Mouse (Mus musculus) intestine, postnatal 0 days (tissue): ENCODE results near the gene Rp2. TPM values are rescaled to one million over a fixed set of nuclear protein-coding genes. Genes with fewer than 3 reads are reported as not detected.
"Not testable (repeated sequence)": the region's sequence is repeated elsewhere in the genome, so short reads cannot be mapped to it uniquely, and the experiment has no call there.

Experiments used
- ATAC-seq: fragments of 200-750 bp; cut with Nextera tagmentation; 2 replicates; pipeline ENCODE4 v1.8.0; 2017; ENCODE audit warnings: mild to moderate bottlenecking, moderate TSS enrichment, moderate library complexity
- H3K27ac ChIP-seq: fragments of 300-500 bp; sonication (generic); 2 replicates; pipeline ENCODE4 v1.5.1; 2014; ENCODE audit warnings: mild to moderate bottlenecking, low read depth, low read length, moderate library complexity
- H3K27me3 ChIP-seq: fragments of 300-500 bp; sonication (generic); replicated peaks from 2 replicates; pipeline ENCODE4 v1.6.1; 2014; ENCODE audit warnings: low read length, mixed read lengths; ENCODE audit not compliant: control insufficient read depth, insufficient read depth
- H3K36me3 ChIP-seq: fragments of 300-500 bp; sonication (generic); 2 replicates; pipeline ENCODE4 v1.6.1; 2014; ENCODE audit warnings: mild to moderate bottlenecking, moderate library complexity; ENCODE audit not compliant: control insufficient read depth, insufficient read depth
- H3K4me1 ChIP-seq: fragments of 300-500 bp; sonication (generic); replicated peaks from 2 replicates; pipeline ENCODE4 v1.6.1; 2014; ENCODE audit warnings: antibody characterized with exemption, low read length, mixed read lengths; ENCODE audit not compliant: control insufficient read depth, insufficient read depth
- H3K4me2 ChIP-seq: fragments of 300-500 bp; sonication (generic); replicated peaks from 2 replicates; pipeline ENCODE4 v1.6.1; 2014; ENCODE audit warnings: low read depth, mild to moderate bottlenecking, moderate library complexity
- H3K4me3 ChIP-seq: fragments of 300-500 bp; sonication (generic); 2 replicates; pipeline ENCODE4 v1.5.1; 2014; ENCODE audit warnings: low read depth, low read length
- H3K9ac ChIP-seq: fragments of 300-500 bp; sonication (generic); 2 replicates; pipeline ENCODE4 v1.6.1; 2014; ENCODE audit warnings: mild to moderate bottlenecking, low read depth, low read length
- H3K9me3 ChIP-seq: fragments of 300-500 bp; sonication (generic); 2 replicates; pipeline ENCODE4 v1.6.1; 2016; ENCODE audit warnings: mixed run types; ENCODE audit not compliant: control insufficient read depth
- CTCF ChIP-seq: sonication (generic); IDR thresholded peaks from 2 replicates; pipeline ENCODE4 v1.5.1; 2016; ENCODE audit warnings: low read depth, mild to moderate bottlenecking, control low read depth, antibody characterized with exemption, moderate library complexity
- WGBS: fragments of 180-500 bp; shearing (Covaris S2); extraction: QIAGEN DNeasy Blood & Tissue Kit; methylation state at CpG from one replicate; pipeline ENCODE4 v1.1.7; 2014; 5-methylcytosine and 5-hydroxymethylcytosine counted together
- polyA plus RNA-seq: library from polyadenylated mRNA; unstranded; fragments of >200 nt; fragmentation: Nextera tagmentation; extraction: Ambion mirVana; gene quantifications from 2 replicates; pipeline ENCODE4 v1.2.1, GENCODE M21; 2015

The Rp2 gene
- polyA plus RNA-seq: 11.4 and 11.7 TPM in 2 replicates

GRCm38 (mm10) chrX:20364391-20365365, at the start of gene Rp2:
Rp2 (plus strand) TSS chrX:20364481.
- H3K9me3 ChIP-seq: no peaks in the 10 kb centered on the region
- TF ChIP-seq CTCF: no peak
- no peaks in the 10 kb centered on the region for H3K4me1 ChIP-seq
- H3K9ac ChIP-seq: peak within 1 kb of the TSS; percentile 62
- H3K27me3 ChIP-seq: no peaks in the 10 kb centered on the region
- 18% methylated on average over 35 of the region's 35 CpGs for WGBS
- H3K4me3 ChIP-seq: peak within 1 kb of the TSS; percentile 65
- H3K36me3 ChIP-seq: no peaks in the 10 kb centered on the region
- H3K4me2 ChIP-seq: peak within 1 kb of the TSS; percentile 60
- ATAC-seq: peak; percentile 98
- peak within 1 kb of the TSS; percentile 41; the same call in 1 of the 2 replicates for H3K27ac ChIP-seq

- 56% methylated on average over 1 of the region's 1 CpGs for WGBS
These were observed 31.5 kb upstream of the Rp2 start for GRCm38 (mm10) chrX:20332756-20333155.

GRCm38 (mm10) chrX:20335722-20336121, 28.6 kb upstream of the Rp2 start:
- peak; percentile 72 for TF ChIP-seq CTCF
- Histone ChIP-seq H3K27ac (no peak overlapping the region), H3K9me3 (no peaks in the 10 kb centered on the region), H3K4me3 (no peak overlapping the region), H3K36me3 (no peaks in the 10 kb centered on the region), H3K27me3 (no peaks in the 10 kb centered on the region), H3K9ac (no peak overlapping the region), H3K4me1 (no peaks in the 10 kb centered on the region), H3K4me2 (no peak overlapping the region)
- no peak for ATAC-seq
- WGBS: 30% methylated on average over 2 of the region's 2 CpGs

More at GRCm38 (mm10) chrX:20332756-20333155, 31.5 kb upstream of the Rp2 start:
- Histone ChIP-seq H3K9me3 (no peaks in the 10 kb centered on the region), H3K36me3 (no peaks in the 10 kb centered on the region), H3K9ac (no peak overlapping the region), H3K4me1 (no peaks in the 10 kb centered on the region), H3K4me2 (no peak overlapping the region), H3K27me3 (no peaks in the 10 kb centered on the region), H3K27ac (no peak overlapping the region), H3K4me3 (no peak overlapping the region)
- no peak for ATAC-seq
- no peak for TF ChIP-seq CTCF

DNA sequence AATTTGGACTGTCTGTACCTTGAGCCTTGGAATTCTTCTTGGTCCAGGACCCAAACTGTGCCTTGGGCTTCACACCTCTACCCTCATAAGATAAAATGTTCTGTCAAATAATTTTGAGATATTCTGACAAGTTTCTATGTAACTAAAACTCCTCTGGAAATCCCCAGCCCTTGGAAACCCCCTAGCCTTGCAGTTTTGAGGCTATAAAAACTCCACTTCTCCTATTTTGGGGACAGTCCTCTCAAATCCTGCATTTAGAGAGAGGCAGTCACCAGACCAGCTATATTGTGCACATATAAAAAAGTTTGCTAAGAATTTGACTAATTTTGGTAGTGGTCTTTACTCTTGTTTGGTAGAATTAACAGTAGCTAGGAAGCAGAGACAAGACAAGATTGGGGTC, 19.3 kb upstream of the Rp2 start:
- no peaks in the 10 kb centered on the region for H3K4me1 ChIP-seq
- H3K9me3 ChIP-seq: no peaks in the 10 kb centered on the region
- no peak for TF ChIP-seq CTCF
- no peak overlapping the region for H3K4me3 ChIP-seq
- H3K27me3 ChIP-seq: no peaks in the 10 kb centered on the region
- H3K27ac ChIP-seq: no peak overlapping the region
- no peak overlapping the region for H3K9ac ChIP-seq
- H3K4me2 ChIP-seq: no peak overlapping the region
- no peaks in the 10 kb centered on the region for H3K36me3 ChIP-seq
- no peak for ATAC-seq

DNA sequence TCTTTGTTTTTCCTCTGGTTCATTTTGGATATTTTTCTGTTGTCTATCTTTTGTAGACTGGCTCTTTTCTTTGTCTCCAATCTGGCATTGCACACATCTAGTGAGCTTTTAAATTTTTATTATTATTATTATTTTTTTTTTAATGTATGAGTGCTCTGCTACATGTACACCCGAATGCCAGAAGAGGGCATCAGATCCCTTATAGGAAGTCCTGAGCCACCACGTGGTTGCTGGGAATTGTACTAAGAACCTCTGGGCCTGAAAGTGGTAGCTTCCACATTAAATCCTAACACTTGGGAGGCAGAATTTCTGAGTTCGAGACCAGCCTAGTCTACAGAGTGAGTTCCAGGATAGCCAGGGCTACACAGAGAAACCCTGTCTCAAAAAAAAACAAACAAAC, 17.9 kb upstream of the Rp2 start:
- H3K27ac ChIP-seq: no peak overlapping the region
- H3K4me3 ChIP-seq: no peak overlapping the region
- no peaks in the 10 kb centered on the region for H3K36me3 ChIP-seq
- H3K4me2 ChIP-seq: no peak overlapping the region
- WGBS: 56% methylated on average over 3 of the region's 3 CpGs
- no peak for TF ChIP-seq CTCF
- H3K9me3 ChIP-seq: no peaks in the 10 kb centered on the region
- no peaks in the 10 kb centered on the region for H3K27me3 ChIP-seq
- H3K9ac ChIP-seq: no peak overlapping the region
- H3K4me1 ChIP-seq: no peaks in the 10 kb centered on the region
- ATAC-seq: no peak

GRCm38 (mm10) chrX:20350241-20350640, 14.0 kb upstream of the Rp2 start:
- H3K27ac ChIP-seq, H3K4me1 ChIP-seq, H3K9me3 ChIP-seq, H3K9ac ChIP-seq, H3K27me3 ChIP-seq, ATAC-seq, H3K4me3 ChIP-seq, H3K4me2 ChIP-seq, H3K36me3 ChIP-seq: not testable (repeated sequence)
- WGBS: 79% methylated on average over 3 of the region's 4 CpGs
